Mouse (Mus musculus) intestine, embryonic 16.5 days (tissue): ENCODE data around the gene Pla2g4b. TPM values are rescaled to one million over a fixed set of nuclear protein-coding genes. Genes with fewer than 3 reads are reported as not detected.

ENCODE experiments used
- ATAC-seq: fragments of 200-750 bp; cut with Nextera tagmentation; 2 replicates; pipeline ENCODE4 v1.8.0; 2017; ENCODE audit warnings: moderate TSS enrichment, moderate library complexity
- H3K27ac ChIP-seq: fragments of 300-500 bp; sonication (generic); 2 replicates; pipeline ENCODE4 v1.5.1; 2014; ENCODE audit warnings: mild to moderate bottlenecking, low read length
- H3K27me3 ChIP-seq: fragments of 300-500 bp; sonication (generic); replicated peaks from 2 replicates; pipeline ENCODE4 v1.6.1; 2014; ENCODE audit warnings: low read length, control low read depth, mixed read lengths; ENCODE audit not compliant: control insufficient read depth, insufficient read depth
- H3K36me3 ChIP-seq: fragments of 300-500 bp; sonication (generic); 2 replicates; pipeline ENCODE4 v1.6.1; 2014; ENCODE audit warnings: low read length, control low read depth; ENCODE audit not compliant: control insufficient read depth, insufficient read depth
- H3K4me1 ChIP-seq: fragments of 300-500 bp; sonication (generic); 2 replicates; pipeline ENCODE4 v1.6.1; 2014; ENCODE audit warnings: low read length, control low read depth, mixed read lengths; ENCODE audit not compliant: control insufficient read depth, insufficient read depth
- H3K4me2 ChIP-seq: fragments of 300-500 bp; sonication (generic); 2 replicates; pipeline ENCODE4 v1.6.1; 2014; ENCODE audit warnings: low read depth, low read length, control low read depth
- H3K4me3 ChIP-seq: fragments of 300-500 bp; sonication (generic); 2 replicates; pipeline ENCODE4 v1.5.1; 2014; ENCODE audit warnings: mild to moderate bottlenecking, low read length
- H3K9ac ChIP-seq: fragments of 300-500 bp; sonication (generic); 2 replicates; pipeline ENCODE4 v1.6.1; 2014; ENCODE audit warnings: low read depth, low read length
- H3K9me3 ChIP-seq: fragments of 300-500 bp; sonication (generic); 2 replicates; pipeline ENCODE4 v1.6.1; 2016; ENCODE audit warnings: low read length, control low read depth; ENCODE audit not compliant: control insufficient read depth
- WGBS: fragments of 180-500 bp; shearing (Covaris S2); extraction: QIAGEN DNeasy Blood & Tissue Kit; methylation state at CpG from one replicate; pipeline ENCODE4 v1.1.7; 2014; 5-methylcytosine and 5-hydroxymethylcytosine counted together
- polyA plus RNA-seq: library from polyadenylated mRNA; unstranded; fragments of >200 nt; fragmentation: Nextera tagmentation; extraction: Ambion mirVana; gene quantifications from 2 replicates; pipeline ENCODE4 v1.2.1, GENCODE M21; 2015

The Pla2g4b gene
- polyA plus RNA-seq: 0.49 and 0.94 TPM in 2 replicates

- Histone ChIP-seq H3K4me2 (no peak within 1 kb of the TSS), H3K9me3 (no peaks in the 10 kb centered on the region), H3K4me3 (no peak within 1 kb of the TSS), H3K4me1 (peaks cover 6% of the 10 kb centered on the region), H3K36me3 (peaks cover 12% of the 10 kb centered on the region), H3K9ac (no peak within 1 kb of the TSS), H3K27ac (no peak within 1 kb of the TSS), H3K27me3 (no peaks in the 10 kb centered on the region)
- ATAC-seq: no peak
- 85% methylated on average over 12 of the region's 12 CpGs for WGBS
Measured at GRCm38 (mm10) chr2:120032726-120033467, at the start of gene Pla2g4b. TSS of gene Pla2g4b (plus strand) at chr2:120033417.

GRCm38 (mm10) chr2:119985871-119986270 lies 47.3 kb upstream of the Pla2g4b start:
- ATAC-seq: no peak
- Histone ChIP-seq H3K27ac (no peak overlapping the region), H3K36me3 (no peaks in the 10 kb centered on the region), H3K4me1 (no peaks in the 10 kb centered on the region; the same call in 1 of the 2 replicates), H3K9me3 (no peaks in the 10 kb centered on the region), H3K27me3 (no peaks in the 10 kb centered on the region), H3K4me3 (no peak overlapping the region), H3K4me2 (no peak overlapping the region), H3K9ac (no peak overlapping the region)
- 72% methylated on average over 8 of the region's 8 CpGs for WGBS

- Histone ChIP-seq H3K9ac (no peak overlapping the region), H3K4me2 (no peak overlapping the region), H3K9me3 (no peaks in the 10 kb centered on the region), H3K36me3 (no peaks in the 10 kb centered on the region), H3K27me3 (no peaks in the 10 kb centered on the region), H3K4me1 (peaks cover 3% of the 10 kb centered on the region; the same call in 1 of the 2 replicates), H3K4me3 (no peak overlapping the region), H3K27ac (no peak overlapping the region)
- 59% methylated on average over 6 of the region's 6 CpGs for WGBS
- no peak; the same call in 1 of the 2 replicates for ATAC-seq
Measured at GRCm38 (mm10) chr2:119986369-119986768, 46.8 kb upstream of the Pla2g4b start.

- no peak overlapping the region for H3K4me2 ChIP-seq
- ATAC-seq: no peak
- H3K36me3 ChIP-seq: 0 out of 2 replicates have a peak, but pooled peaks cover 2% of the 10 kb centered on the region
- no peak overlapping the region for H3K9ac ChIP-seq
- no peak overlapping the region for H3K27ac ChIP-seq
- peaks cover 8% of the 10 kb centered on the region; the same call in 1 of the 2 replicates for H3K4me1 ChIP-seq
- no peaks in the 10 kb centered on the region for H3K9me3 ChIP-seq
- no peaks in the 10 kb centered on the region for H3K27me3 ChIP-seq
- H3K4me3 ChIP-seq: no peak overlapping the region
- 98% methylated on average over 2 of the region's 2 CpGs for WGBS
Measured at GRCm38 (mm10) chr2:119987441-119987840, 45.8 kb upstream of the Pla2g4b start.

- no peak overlapping the region for H3K4me3 ChIP-seq
- H3K27ac ChIP-seq: no peak overlapping the region
- 82% methylated on average over 4 of the region's 4 CpGs for WGBS
Measured at GRCm38 (mm10) chr2:119988952-119989351, 44.3 kb upstream of the Pla2g4b start.

GRCm38 (mm10) chr2:119990881-119991280 lies 42.3 kb upstream of the Pla2g4b start:
- no peak overlapping the region for H3K9ac ChIP-seq
- no peak overlapping the region for H3K4me2 ChIP-seq
- H3K36me3 ChIP-seq: 0 out of 2 replicates have a peak, but pooled peaks cover 2% of the 10 kb centered on the region
- no peaks in the 10 kb centered on the region for H3K9me3 ChIP-seq
- 73% methylated on average over 6 of the region's 6 CpGs for WGBS
- ATAC-seq: 0 out of 2 replicates have a peak, but pooled peaks have one; percentile 33
- no peak overlapping the region for H3K4me3 ChIP-seq
- no peaks in the 10 kb centered on the region for H3K27me3 ChIP-seq
- H3K27ac ChIP-seq: 0 out of 2 replicates have a peak overlapping the region, but pooled peaks have one; percentile 39
- H3K4me1 ChIP-seq: peaks cover 20% of the 10 kb centered on the region

More at GRCm38 (mm10) chr2:119988952-119989351, 44.3 kb upstream of the Pla2g4b start:
- peaks cover 8% of the 10 kb centered on the region; the same call in 1 of the 2 replicates for H3K4me1 ChIP-seq
- no peak overlapping the region for H3K9ac ChIP-seq
- H3K27me3 ChIP-seq: no peaks in the 10 kb centered on the region
- H3K4me2 ChIP-seq: no peak overlapping the region
- 0 out of 2 replicates have a peak, but pooled peaks cover 2% of the 10 kb centered on the region for H3K36me3 ChIP-seq
- H3K9me3 ChIP-seq: no peaks in the 10 kb centered on the region
- no peak for ATAC-seq

GRCm38 (mm10) chr2:119992349-119992748 lies 40.9 kb upstream of the Pla2g4b start:
- Histone ChIP-seq H3K36me3 (0 out of 2 replicates have a peak, but pooled peaks cover 2% of the 10 kb centered on the region), H3K27ac (no peak overlapping the region)
- ATAC-seq: peak; percentile 87

GRCm38 (mm10) chr2:119993515-119993914 lies 39.7 kb upstream of the Pla2g4b start:
- Histone ChIP-seq H3K9me3 (no peaks in the 10 kb centered on the region), H3K4me1 (peaks cover 26% of the 10 kb centered on the region), H3K4me2 (no peak overlapping the region), H3K36me3 (0 out of 2 replicates have a peak, but pooled peaks cover 2% of the 10 kb centered on the region), H3K9ac (no peak overlapping the region), H3K4me3 (no peak overlapping the region), H3K27me3 (no peaks in the 10 kb centered on the region), H3K27ac (no peak overlapping the region)
- WGBS: 52% methylated on average over 2 of the region's 2 CpGs
- no peak for ATAC-seq

More at GRCm38 (mm10) chr2:119992349-119992748, 40.9 kb upstream of the Pla2g4b start:
- H3K27me3 ChIP-seq: no peaks in the 10 kb centered on the region
- no peak overlapping the region for H3K4me2 ChIP-seq
- H3K9me3 ChIP-seq: no peaks in the 10 kb centered on the region
- H3K4me3 ChIP-seq: no peak overlapping the region
- 75% methylated on average over 2 of the region's 2 CpGs for WGBS
- peaks cover 24% of the 10 kb centered on the region for H3K4me1 ChIP-seq
- H3K9ac ChIP-seq: no peak overlapping the region

GRCm38 (mm10) chr2:119994839-119995238 lies 38.4 kb upstream of the Pla2g4b start:
- 74% methylated on average over 6 of the region's 6 CpGs for WGBS
- H3K36me3 ChIP-seq: 0 out of 2 replicates have a peak, but pooled peaks cover 2% of the 10 kb centered on the region
- peak; percentile 27; the same call in 1 of the 2 replicates for ATAC-seq
- H3K27ac ChIP-seq: peak overlapping the region; percentile 78
- peaks cover 26% of the 10 kb centered on the region for H3K4me1 ChIP-seq
- H3K27me3 ChIP-seq: no peaks in the 10 kb centered on the region
- H3K4me2 ChIP-seq: no peak overlapping the region
- H3K9ac ChIP-seq: 0 out of 2 replicates have a peak overlapping the region, but pooled peaks have one; percentile 23
- H3K9me3 ChIP-seq: no peaks in the 10 kb centered on the region
- no peak overlapping the region for H3K4me3 ChIP-seq
